Mouse (Mus musculus) hindbrain, embryonic 16.5 days (tissue): ENCODE measurements around the gene Nploc4. TPM values are rescaled to one million over a fixed set of nuclear protein-coding genes. Genes with fewer than 3 reads are reported as not detected.
A peak's percentile ranks its signal among the peaks of the same experiment; 100 is the strongest.

Experiments used
- ATAC-seq: fragments of 200-750 bp; cut with Nextera tagmentation; 2 replicates; pipeline ENCODE4 v1.8.0; 2017; ENCODE audit warnings: moderate TSS enrichment, moderate library complexity
- H3K27ac ChIP-seq: fragments of 300-500 bp; sonication (generic); 2 replicates; pipeline ENCODE4 v1.5.1; 2014; ENCODE audit warnings: low read depth, mild to moderate bottlenecking, control low read depth, low read length, moderate library complexity
- H3K27me3 ChIP-seq: fragments of 300-500 bp; sonication (generic); replicated peaks from 2 replicates; pipeline ENCODE4 v1.6.1; 2014; ENCODE audit warnings: low read length; ENCODE audit not compliant: control insufficient read depth, insufficient read depth
- H3K36me3 ChIP-seq: fragments of 300-500 bp; sonication (generic); 2 replicates; pipeline ENCODE4 v1.6.1; 2014; ENCODE audit warnings: mild to moderate bottlenecking, low read length, moderate library complexity, mixed read lengths; ENCODE audit not compliant: control insufficient read depth, insufficient read depth
- H3K4me1 ChIP-seq: fragments of 300-500 bp; sonication (generic); 2 replicates; pipeline ENCODE4 v1.6.1; 2014; ENCODE audit warnings: low read depth, low read length; ENCODE audit not compliant: control insufficient read depth, insufficient read depth
- H3K4me2 ChIP-seq: fragments of 300-500 bp; sonication (generic); 2 replicates; pipeline ENCODE4 v1.6.1; 2014; ENCODE audit warnings: mild to moderate bottlenecking, low read length, control low read depth, moderate library complexity
- H3K4me3 ChIP-seq: fragments of 300-500 bp; sonication (generic); 2 replicates; pipeline ENCODE4 v1.5.1; 2014; ENCODE audit warnings: mild to moderate bottlenecking, low read length, control low read depth, moderate library complexity
- H3K9ac ChIP-seq: fragments of 300-500 bp; sonication (generic); 2 replicates; pipeline ENCODE4 v1.6.1; 2014; ENCODE audit warnings: low read depth, mild to moderate bottlenecking, control low read depth, low read length, moderate library complexity
- H3K9me3 ChIP-seq: fragments of 300-500 bp; sonication (generic); 2 replicates; pipeline ENCODE4 v1.6.1; 2014; ENCODE audit warnings: mild to moderate bottlenecking, low read length, moderate library complexity; ENCODE audit not compliant: control insufficient read depth
- WGBS: fragments of 180-500 bp; shearing (Covaris S2); extraction: QIAGEN DNeasy Blood & Tissue Kit; methylation state at CpG from one replicate; pipeline ENCODE4 v1.1.7; 2014; 5-methylcytosine and 5-hydroxymethylcytosine counted together
- polyA plus RNA-seq: library from polyadenylated mRNA; unstranded; fragments of >200 nt; fragmentation: Nextera tagmentation; extraction: Ambion mirVana; gene quantifications from 2 replicates; pipeline ENCODE4 v1.2.1, GENCODE M21; 2015

Nploc4 gene
- polyA plus RNA-seq, 1 experiment from 2014 or later: 28.7 TPM

- 77% methylated on average over 5 of the region's 5 CpGs for WGBS
- Histone ChIP-seq H3K4me3 (no peak overlapping the region), H3K9ac (no peak overlapping the region), H3K27ac (no peak overlapping the region), H3K36me3 (no peaks in the 10 kb centered on the region), H3K4me2 (no peak overlapping the region), H3K9me3 (no peaks in the 10 kb centered on the region), H3K4me1 (peaks cover 25% of the 10 kb centered on the region), H3K27me3 (no peaks in the 10 kb centered on the region)
- no peak for ATAC-seq
These were observed 76.8 kb downstream of the Nploc4 start for GRCm38 (mm10) chr11:120360755-120361154.

GRCm38 (mm10) chr11:120360062-120360461, 77.4 kb downstream of the Nploc4 start:
- Histone ChIP-seq H3K4me2 (no peak overlapping the region), H3K36me3 (no peaks in the 10 kb centered on the region), H3K27ac (no peak overlapping the region), H3K9ac (no peak overlapping the region), H3K4me3 (no peak overlapping the region), H3K9me3 (no peaks in the 10 kb centered on the region), H3K27me3 (no peaks in the 10 kb centered on the region), H3K4me1 (peaks cover 25% of the 10 kb centered on the region)
- ATAC-seq: no peak
- 53% methylated on average over 8 of the region's 8 CpGs for WGBS

GRCm38 (mm10) chr11:120359391-120359790, 78.1 kb downstream of the Nploc4 start:
- H3K4me1 ChIP-seq: peaks cover 25% of the 10 kb centered on the region
- no peak overlapping the region for H3K9ac ChIP-seq
- no peak overlapping the region for H3K4me2 ChIP-seq
- no peak overlapping the region; the same call in 1 of the 2 replicates for H3K27ac ChIP-seq
- ATAC-seq: no peak
- H3K4me3 ChIP-seq: no peak overlapping the region
- H3K27me3 ChIP-seq: no peaks in the 10 kb centered on the region
- H3K36me3 ChIP-seq: no peaks in the 10 kb centered on the region
- WGBS: 64% methylated on average over 6 of the region's 6 CpGs
- H3K9me3 ChIP-seq: no peaks in the 10 kb centered on the region

GRCm38 (mm10) chr11:120357791-120358401, 79.6 kb downstream of the Nploc4 start:
- WGBS: 4% methylated on average over 10 of the region's 10 CpGs
- peak overlapping the region; percentile 81 for H3K27ac ChIP-seq
- peak; percentile 88 for ATAC-seq
- peaks cover 31% of the 10 kb centered on the region for H3K4me1 ChIP-seq
- no peaks in the 10 kb centered on the region for H3K36me3 ChIP-seq
- H3K4me2 ChIP-seq: peak overlapping the region; percentile 25; the same call in 1 of the 2 replicates
- H3K4me3 ChIP-seq: no peak overlapping the region
- H3K9ac ChIP-seq: peak overlapping the region; percentile 1; the same call in 1 of the 2 replicates
- H3K27me3 ChIP-seq: no peaks in the 10 kb centered on the region
- H3K9me3 ChIP-seq: no peaks in the 10 kb centered on the region

GRCm38 (mm10) chr11:120356900-120357299, 80.6 kb downstream of the Nploc4 start:
- H3K27ac ChIP-seq: no peak overlapping the region
- peaks cover 36% of the 10 kb centered on the region for H3K4me1 ChIP-seq
- 94% methylated on average over 4 of the region's 4 CpGs for WGBS

GRCm38 (mm10) chr11:120356319-120356840, 81.1 kb downstream of the Nploc4 start:
- Histone ChIP-seq H3K36me3 (no peaks in the 10 kb centered on the region), H3K4me1 (peaks cover 40% of the 10 kb centered on the region), H3K27ac (no peak overlapping the region), H3K9ac (no peak overlapping the region), H3K4me2 (no peak overlapping the region), H3K9me3 (no peaks in the 10 kb centered on the region), H3K4me3 (no peak overlapping the region), H3K27me3 (no peaks in the 10 kb centered on the region)
- ATAC-seq: no peak
- WGBS: 84% methylated on average over 15 of the region's 15 CpGs

More at GRCm38 (mm10) chr11:120356900-120357299, 80.6 kb downstream of the Nploc4 start:
- no peaks in the 10 kb centered on the region for H3K27me3 ChIP-seq
- H3K36me3 ChIP-seq: no peaks in the 10 kb centered on the region
- H3K4me2 ChIP-seq: no peak overlapping the region
- no peak for ATAC-seq
- no peak overlapping the region for H3K4me3 ChIP-seq
- no peaks in the 10 kb centered on the region for H3K9me3 ChIP-seq
- H3K9ac ChIP-seq: no peak overlapping the region

- ATAC-seq: no peak
- 83% methylated on average over 5 of the region's 5 CpGs for WGBS
- no peaks in the 10 kb centered on the region for H3K27me3 ChIP-seq
- no peaks in the 10 kb centered on the region for H3K9me3 ChIP-seq
- no peak overlapping the region for H3K27ac ChIP-seq
- H3K36me3 ChIP-seq: no peaks in the 10 kb centered on the region
- H3K4me1 ChIP-seq: peaks cover 47% of the 10 kb centered on the region
- no peak overlapping the region for H3K4me2 ChIP-seq
- H3K9ac ChIP-seq: no peak overlapping the region
- no peak overlapping the region for H3K4me3 ChIP-seq
These were observed 82.0 kb downstream of the Nploc4 start for GRCm38 (mm10) chr11:120355277-120356039.

- ATAC-seq: no peak
- Histone ChIP-seq H3K36me3 (no peaks in the 10 kb centered on the region), H3K4me3 (no peak overlapping the region), H3K4me2 (no peak overlapping the region), H3K27ac (no peak overlapping the region), H3K9me3 (no peaks in the 10 kb centered on the region), H3K9ac (no peak overlapping the region), H3K4me1 (peaks cover 45% of the 10 kb centered on the region), H3K27me3 (no peaks in the 10 kb centered on the region)
- 89% methylated on average over 17 of the region's 17 CpGs for WGBS
These were observed 82.9 kb downstream of the Nploc4 start for GRCm38 (mm10) chr11:120354304-120355276.
